Comparison of ENCODE assay signal across 9 mouse cellular contexts in genomic region chr10:62883933-62884372, GRCm38 (mm10). TPM values are rescaled to one million over a fixed set of nuclear protein-coding genes. Genes with fewer than 3 reads are reported as not detected.
A peak's percentile ranks its signal among the peaks of the same experiment; 100 is the strongest.
DNase-seq lines count a peak whose midpoint lies in the region; ATAC-seq and TF ChIP-seq lines count a peak whose summit lies in the region.
"Had no signal": no experiment of that assay in that cellular context is flagged by ENCODE, and none has a peak within 500 bp of the region (broad histone marks: within the 10 kb centered on the region; RNA-seq: fewer than 3 reads in every experiment).

No protein-coding gene starts in this region.

- intact Hi-C loops in heart, postnatal 36 days (cut with DNase I) = no loop called here

- H3K27ac ChIP-seq in heart, embryonic 10.5 days = no peak overlapping the region
- H3K27ac ChIP-seq in liver, postnatal 0 days (ENCODE audit: low read depth) = no peak overlapping the region
- no peak overlapping the region for H3K27ac ChIP-seq in midbrain, embryonic 13.5 days
- H3K27ac ChIP-seq: embryonic facial prominence, embryonic 13.5 days had no signal

- TF ChIP-seq EP300 in liver, postnatal 0 days (IDR thresholded peaks at IDR 0.05; ENCODE audit: low read depth) = no peak

- no peaks in the 10 kb centered on the region for H3K27me3 ChIP-seq in heart, embryonic 10.5 days (ENCODE audit: insufficient read depth, poor library complexity, severe bottlenecking)
- peaks cover 9% of the 10 kb centered on the region; the same call in 1 of the 2 replicates for H3K27me3 ChIP-seq in liver, postnatal 0 days (ENCODE audit: insufficient read depth, low read length)
- H3K27me3 ChIP-seq in midbrain, embryonic 13.5 days = peaks cover 5% of the 10 kb centered on the region; the same call in 1 of the 2 replicates

- H3K9ac ChIP-seq in liver, postnatal 0 days (replicated peaks) = no peak overlapping the region
- H3K9ac ChIP-seq in midbrain, embryonic 13.5 days (replicated peaks) = no peak overlapping the region
- H3K9ac ChIP-seq: embryonic facial prominence, embryonic 13.5 days had no signal

- TF ChIP-seq CTCF in liver, postnatal 0 days (IDR thresholded peaks at IDR 0.05; ENCODE audit: low read depth) = no peak

- H3K9me3 ChIP-seq in heart, embryonic 10.5 days = no peaks in the 10 kb centered on the region
- no peaks in the 10 kb centered on the region for H3K9me3 ChIP-seq in liver, postnatal 0 days (ENCODE audit: low read length)
- H3K9me3 ChIP-seq in midbrain, embryonic 13.5 days = no peaks in the 10 kb centered on the region
- H3K9me3 ChIP-seq: embryonic facial prominence, embryonic 13.5 days had no signal

- H3K4me3 ChIP-seq in heart, embryonic 10.5 days = peak overlapping the region; percentile 20; the same call in 1 of the 2 replicates
- no peak overlapping the region for H3K4me3 ChIP-seq in liver, postnatal 0 days (ENCODE audit: low read depth, low read length)
- H3K4me3 ChIP-seq in midbrain, embryonic 13.5 days (replicated peaks) = no peak overlapping the region
- H3K4me3 ChIP-seq: embryonic facial prominence, embryonic 13.5 days had no signal

- peaks cover 9% of the 10 kb centered on the region for H3K36me3 ChIP-seq in heart, embryonic 10.5 days
- no peaks in the 10 kb centered on the region for H3K36me3 ChIP-seq in liver, postnatal 0 days (replicated peaks; ENCODE audit: insufficient read depth, low read length)
- peaks cover 9% of the 10 kb centered on the region for H3K36me3 ChIP-seq in midbrain, embryonic 13.5 days

- ATAC-seq in liver, postnatal 0 days = no peak
- ATAC-seq in midbrain, embryonic 13.5 days = no peak

- no peak for DNase-seq in heart, embryonic 10.5 days (ENCODE audit: low spot score)
- no peak for DNase-seq in heart, postnatal 36 days
- DNase-seq in liver, postnatal 0 days = no peak
- no peak for DNase-seq in liver
- peak; percentile 60 for DNase-seq in embryo, embryonic 10.5 days (ENCODE audit: low spot score)
- DNase-seq in spleen, adult 18-20 months = no peak
- DNase-seq in retina, postnatal 1 day = no peak

- H3K4me1 ChIP-seq in heart, embryonic 10.5 days = peaks cover 12% of the 10 kb centered on the region
- H3K4me1 ChIP-seq in liver, postnatal 0 days (ENCODE audit: insufficient read depth) = peaks cover 19% of the 10 kb centered on the region
- H3K4me1 ChIP-seq in midbrain, embryonic 13.5 days (replicated peaks) = peaks cover 32% of the 10 kb centered on the region
- H3K4me1 ChIP-seq: embryonic facial prominence, embryonic 13.5 days had no signal

- H3K4me2 ChIP-seq in liver, postnatal 0 days (ENCODE audit: low read depth, low read length) = 0 out of 2 replicates have a peak overlapping the region, but pooled peaks have one; percentile 16
- peak overlapping the region; percentile 11; the same call in 1 of the 2 replicates for H3K4me2 ChIP-seq in midbrain, embryonic 13.5 days (replicated peaks)
- H3K4me2 ChIP-seq: embryonic facial prominence, embryonic 13.5 days had no signal

- 12% methylated on average over 9 of the region's 9 CpGs for WGBS in heart, embryonic 10.5 days
- 32% methylated on average over 9 of the region's 9 CpGs for WGBS in liver, postnatal 0 days (ENCODE audit: insufficient replicate concordance)
- WGBS in midbrain, embryonic 13.5 days = 6% methylated on average over 9 of the region's 9 CpGs

RNA-seq across cellular contexts. Expression of gene Tet1, which starts 24.8 kb away (rescaled TPM):
- 25.6 and 30.3 TPM in 2 replicates for polyA plus RNA-seq in heart, embryonic 10.5 days (2016; fragmentation: Nextera tagmentation; extraction: Ambion mirVana)
- total RNA-seq in heart, postnatal 36 days (2021) = 1 to 10 TPM; 6.2 to 8.7 TPM
- polyA plus RNA-seq in liver, postnatal 0 days (2015; fragmentation: Nextera tagmentation; extraction: Ambion mirVana) = 0.97 and 0.99 TPM in 2 replicates
- 29.8 and 37.2 TPM in 2 replicates for polyA plus RNA-seq in midbrain, embryonic 13.5 days (2015; fragmentation: Nextera tagmentation; extraction: Ambion mirVana)

RNA-seq across cellular contexts. Expression of gene Slc25a16, which starts 36.5 kb away (rescaled TPM):
- polyA plus RNA-seq in heart, embryonic 10.5 days (2016; fragmentation: Nextera tagmentation; extraction: Ambion mirVana) = 11.6 and 12.6 TPM in 2 replicates
- 10 to 100 TPM; 22.6 to 26.9 TPM for total RNA-seq in heart, postnatal 36 days (2021)
- 13.9 and 14.3 TPM in 2 replicates for polyA plus RNA-seq in liver, postnatal 0 days (2015; fragmentation: Nextera tagmentation; extraction: Ambion mirVana)
- 11.6 and 14.0 TPM in 2 replicates for polyA plus RNA-seq in midbrain, embryonic 13.5 days (2015; fragmentation: Nextera tagmentation; extraction: Ambion mirVana)

Comparison
In these comparisons a context has a peak if more than half of its experiments do, and no peak if none do; other contexts are left out.
1. RNA of gene Tet1, which starts 24.8 kb away (polyA plus RNA-seq): 29.8 to 37.2 TPM in midbrain, embryonic 13.5 days and 25.6 to 30.3 TPM in heart, embryonic 10.5 days; 0.97 to 0.99 TPM in liver, postnatal 0 days; every median in the first group is over 10 times any median in the second.